In genomic region chr8:92828251-92828743, GRCm38 (mm10) we compare ENCODE assay signal across 8 mouse cellular contexts. TPM values are rescaled to one million over a fixed set of nuclear protein-coding genes. Genes with fewer than 3 reads are reported as not detected.
DNase-seq lines count a peak whose midpoint lies in the region; ATAC-seq and TF ChIP-seq lines count a peak whose summit lies in the region.

No protein-coding gene starts in this region.

- no peak overlapping the region for H3K4me3 ChIP-seq in left cerebral cortex, adult 2 months
- peak overlapping the region; percentile 79 for H3K4me3 ChIP-seq in embryonic fibroblast, embryonic 13.5 days (ENCODE audit: insufficient read depth, low read length)
- peak overlapping the region; percentile 59 for H3K4me3 ChIP-seq in heart, embryonic 12.5 days
- peak overlapping the region; percentile 66 for H3K4me3 ChIP-seq in limb, embryonic 11.5 days (ENCODE audit: low read depth, low read length)
- H3K4me3 ChIP-seq in neural tube, embryonic 13.5 days: peak overlapping the region; percentile 50

- no peak for TF ChIP-seq CTCF in left cerebral cortex, adult 2 months (IDR thresholded peaks at IDR 0.05)
- no peak for TF ChIP-seq CTCF in embryonic fibroblast, embryonic 13.5 days (IDR thresholded peaks at IDR 0.05; ENCODE audit: borderline replicate concordance, insufficient read depth, low read length)

- 0 out of 2 replicates have a peak overlapping the region, but pooled peaks have one; percentile 72 for H3K9ac ChIP-seq in heart, embryonic 12.5 days
- peak overlapping the region; percentile 91 for H3K9ac ChIP-seq in limb, embryonic 11.5 days (ENCODE audit: low read length)
- H3K9ac ChIP-seq in neural tube, embryonic 13.5 days: no peak overlapping the region

- intact Hi-C loops in left cerebral cortex, adult 2 months (cut with DNase I): no loop called here

- H3K9me3 ChIP-seq in heart, embryonic 12.5 days (replicated peaks): no peaks in the 10 kb centered on the region
- no peaks in the 10 kb centered on the region for H3K9me3 ChIP-seq in limb, embryonic 11.5 days (ENCODE audit: control insufficient read depth, low read length)
- H3K9me3 ChIP-seq in neural tube, embryonic 13.5 days: no peaks in the 10 kb centered on the region

- H3K27ac ChIP-seq in left cerebral cortex, adult 2 months: no peak overlapping the region
- H3K27ac ChIP-seq in embryonic fibroblast, embryonic 13.5 days (ENCODE audit: insufficient read depth, low read length): peak overlapping the region; percentile 21; the same call in 1 of the 2 replicates
- H3K27ac ChIP-seq in heart, embryonic 12.5 days (ENCODE audit: poor library complexity, severe bottlenecking): peak overlapping the region; percentile 73; the same call in 1 of the 2 replicates
- H3K27ac ChIP-seq in limb, embryonic 11.5 days (replicated peaks; ENCODE audit: low read depth, low read length): no peak overlapping the region
- H3K27ac ChIP-seq in neural tube, embryonic 13.5 days (replicated peaks): no peak overlapping the region

- peak; percentile 16 to 26 for DNase-seq in left cerebral cortex, adult 2 months (ENCODE audit: extremely low spot score in 1 of 2, low spot score in 2 of 2)
- DNase-seq in left cerebral cortex, adult 11 months (ENCODE audit: low spot score): no peak
- peak; percentile 70 for DNase-seq in limb, embryonic 11.5 days (ENCODE audit: low spot score)
- no peak for DNase-seq in thymus, postnatal 25 days

- 38% methylated on average over 15 of the region's 15 CpGs for WGBS in heart, embryonic 12.5 days
- 17% methylated on average over 15 of the region's 15 CpGs for WGBS in limb, embryonic 11.5 days
- WGBS in neural tube, embryonic 13.5 days: 49% methylated on average over 15 of the region's 15 CpGs

- peaks cover 19% of the 10 kb centered on the region; the same call in 1 of the 2 replicates for H3K27me3 ChIP-seq in heart, embryonic 12.5 days (replicated peaks)
- H3K27me3 ChIP-seq in limb, embryonic 11.5 days (ENCODE audit: control insufficient read depth, insufficient read depth, low read length): no peaks in the 10 kb centered on the region
- H3K27me3 ChIP-seq in neural tube, embryonic 13.5 days: peaks cover 33% of the 10 kb centered on the region

- ATAC-seq in heart, embryonic 12.5 days (ENCODE audit: insufficient number of reproducible peaks, low FRiP score): no peak
- ATAC-seq in limb, embryonic 11.5 days (ENCODE audit: insufficient number of reproducible peaks, low FRiP score, low TSS enrichment, low read depth): peak; percentile 33; the same call in 1 of the 2 replicates
- ATAC-seq in neural tube, embryonic 13.5 days (ENCODE audit: low read depth): peak; percentile 70; the same call in 1 of the 2 replicates
- ATAC-seq in megakaryocyte progenitor cell, adult 5-6 weeks (replicated peaks; ENCODE audit: poor library complexity): no peak

- H3K4me2 ChIP-seq in heart, embryonic 12.5 days: peak overlapping the region; percentile 69
- H3K4me2 ChIP-seq in limb, embryonic 11.5 days (ENCODE audit: low read depth, severe bottlenecking): peak overlapping the region; percentile 79
- H3K4me2 ChIP-seq in neural tube, embryonic 13.5 days: peak overlapping the region; percentile 79

- peaks cover 15% of the 10 kb centered on the region for H3K36me3 ChIP-seq in heart, embryonic 12.5 days
- H3K36me3 ChIP-seq in limb, embryonic 11.5 days (ENCODE audit: control insufficient read depth, insufficient read depth, low read length): peaks cover 5% of the 10 kb centered on the region; the same call in 1 of the 2 replicates
- no peaks in the 10 kb centered on the region for H3K36me3 ChIP-seq in neural tube, embryonic 13.5 days

- no peak for TF ChIP-seq POLR2A in embryonic fibroblast, embryonic 13.5 days (IDR thresholded peaks at IDR 0.05; ENCODE audit: low read depth, low read length)

- H3K4me1 ChIP-seq in embryonic fibroblast, embryonic 13.5 days (ENCODE audit: control insufficient read depth, insufficient read depth, low read length): peaks cover 5% of the 10 kb centered on the region; the same call in 1 of the 2 replicates
- H3K4me1 ChIP-seq in heart, embryonic 12.5 days (replicated peaks): peaks cover 6% of the 10 kb centered on the region; the same call in 1 of the 2 replicates
- H3K4me1 ChIP-seq in limb, embryonic 11.5 days (ENCODE audit: control insufficient read depth, insufficient read depth, low read length): no peaks in the 10 kb centered on the region
- peaks cover 22% of the 10 kb centered on the region for H3K4me1 ChIP-seq in neural tube, embryonic 13.5 days (replicated peaks)

RNA-seq across cellular contexts. Expression of gene Mmp2, which starts 1.2 kb away (rescaled TPM):
- total RNA-seq in left cerebral cortex, adult 2 months (2021): 1 to 10 TPM; 1.9 to 2.1 TPM
- polyA plus RNA-seq in embryonic fibroblast, embryonic 13.5 days (2011; ENCODE audit: insufficient read length, low read depth, missing spikeins): 359 and 374 TPM in 2 replicates
- 123 TPM in 2 replicates for polyA plus RNA-seq in heart, embryonic 12.5 days (2016; fragmentation: Nextera tagmentation; extraction: Ambion mirVana)
- 237 and 252 TPM in 2 replicates for polyA plus RNA-seq in limb, embryonic 11.5 days (2014; fragmentation: Nextera tagmentation; extraction: Ambion mirVana)
- 42.9 and 52.8 TPM in 2 replicates for polyA plus RNA-seq in neural tube, embryonic 13.5 days (2015; fragmentation: Nextera tagmentation; extraction: Ambion mirVana)
- total RNA-seq in megakaryocyte progenitor cell, adult 5-6 weeks (2015): 0.59 and 0.79 TPM in 2 replicates
- 0.37 and 1.6 TPM in 2 replicates for total RNA-seq in megakaryocyte progenitor cell, adult 5-6 weeks (2017)

RNA-seq across cellular contexts. Expression of gene Lpcat2, which starts 26.8 kb away (rescaled TPM):
- 1 to 10 TPM; 9.4 to 9.6 TPM for total RNA-seq in left cerebral cortex, adult 2 months (2021)
- 4.3 and 7.6 TPM in 2 replicates for polyA plus RNA-seq in embryonic fibroblast, embryonic 13.5 days (2011; ENCODE audit: insufficient read length, low read depth, missing spikeins)
- polyA plus RNA-seq in heart, embryonic 12.5 days (2016; fragmentation: Nextera tagmentation; extraction: Ambion mirVana): 3.0 and 4.9 TPM in 2 replicates
- polyA plus RNA-seq in limb, embryonic 11.5 days (2014; fragmentation: Nextera tagmentation; extraction: Ambion mirVana): 8.5 and 9.8 TPM in 2 replicates
- polyA plus RNA-seq in neural tube, embryonic 13.5 days (2015; fragmentation: Nextera tagmentation; extraction: Ambion mirVana): 11.3 and 13.9 TPM in 2 replicates
- total RNA-seq in megakaryocyte progenitor cell, adult 5-6 weeks (2015): 12.9 and 16.5 TPM in 2 replicates
- 10.0 and 12.0 TPM in 2 replicates for total RNA-seq in megakaryocyte progenitor cell, adult 5-6 weeks (2017)

Comparison
In these comparisons a context has a peak if more than half of its experiments do, and no peak if none do; other contexts are left out.
1. DNase-seq: peak in left cerebral cortex, adult 2 months (2 of 2) and limb, embryonic 11.5 days (single experiment); none in left cerebral cortex, adult 11 months (single experiment) and thymus, postnatal 25 days (single experiment).
2. H3K27ac ChIP-seq: peak in embryonic fibroblast, embryonic 13.5 days (single experiment) and heart, embryonic 12.5 days (single experiment); none in left cerebral cortex, adult 2 months (single experiment), limb, embryonic 11.5 days (single experiment) and neural tube, embryonic 13.5 days (single experiment).
3. ATAC-seq: peak in limb, embryonic 11.5 days (single experiment) and neural tube, embryonic 13.5 days (single experiment); none in heart, embryonic 12.5 days (single experiment) and megakaryocyte progenitor cell, adult 5-6 weeks (single experiment).
4. Peak in every context shown above with its lines, with median percentiles within 50 percentile points of each other: H3K4me2 ChIP-seq.